Mouse (Mus musculus): ENCODE data around the gene Foxp1.

Foxp1 gene

GRCm38 (mm10) chr6:99248396-99248795, 274.1 kb downstream of the Foxp1 start:
- DNase-seq, result no peak

DNA sequence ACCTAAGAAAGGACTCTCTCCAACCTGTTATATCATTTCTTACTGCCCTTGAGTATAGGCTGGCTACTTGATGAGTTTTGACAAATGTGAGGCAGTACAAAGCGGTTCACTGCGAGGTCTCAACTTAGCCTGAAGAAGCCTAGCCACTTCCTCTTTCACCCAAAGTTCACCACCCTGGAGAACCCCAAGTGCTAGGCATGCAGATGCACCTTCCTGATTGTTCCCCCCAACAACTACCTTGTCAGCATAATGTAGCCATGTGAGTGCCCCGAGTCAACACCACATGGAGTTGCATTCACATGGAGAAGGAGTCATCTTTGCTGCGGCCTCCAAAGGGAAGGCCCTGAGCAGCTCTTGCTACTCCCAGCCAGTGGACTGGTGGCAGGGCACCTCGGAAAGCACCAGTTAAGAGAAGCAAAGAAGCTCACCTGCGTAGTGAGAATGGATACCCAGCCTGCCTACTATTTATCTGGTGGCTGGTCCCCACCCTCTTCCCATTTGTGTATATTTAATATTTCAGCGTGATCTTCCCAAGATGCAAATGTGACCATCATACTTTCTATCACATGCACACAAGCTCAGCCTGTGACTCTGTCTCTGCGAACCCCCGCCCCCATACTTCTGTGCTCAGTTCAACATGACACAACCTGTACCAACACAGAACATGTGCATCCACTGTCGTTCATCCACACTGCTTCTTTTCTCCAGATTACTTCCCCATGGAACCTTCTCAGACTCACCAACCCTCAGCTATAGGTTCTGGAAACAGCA, 280.7 kb downstream of the Foxp1 start:
- no peak for DNase-seq

- no peak for DNase-seq
These were observed 281.8 kb downstream of the Foxp1 start for GRCm38 (mm10) chr6:99240764-99241163.

GRCm38 (mm10) chr6:99235588-99235987, 286.9 kb downstream of the Foxp1 start:
- DNase-seq, result no peak

DNA sequence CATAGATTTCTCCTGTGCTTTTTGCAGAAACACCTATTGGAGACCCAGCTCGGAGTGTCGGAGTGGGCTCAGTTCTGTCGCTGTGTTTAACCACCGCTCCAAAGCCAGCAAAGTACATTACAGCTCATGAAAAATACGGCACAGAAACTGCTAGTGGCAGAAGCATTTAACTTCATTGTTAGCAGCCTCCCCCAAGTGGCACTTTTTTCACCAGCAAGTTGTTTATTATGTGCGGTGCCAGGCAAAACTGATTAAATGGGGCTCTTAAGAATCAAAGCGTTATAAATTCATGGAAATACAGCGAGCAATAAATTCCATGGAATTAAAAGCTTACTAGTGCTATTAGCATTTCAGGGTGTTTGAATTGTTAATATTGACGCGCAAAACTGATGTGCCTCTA, 289.1 kb downstream of the Foxp1 start:
- no peak for DNase-seq

GRCm38 (mm10) chr6:99228336-99228870, 294.1 kb downstream of the Foxp1 start:
- no peak for DNase-seq

- no peak for DNase-seq
These were observed 301.4 kb downstream of the Foxp1 start for GRCm38 (mm10) chr6:99221147-99221546.

DNA sequence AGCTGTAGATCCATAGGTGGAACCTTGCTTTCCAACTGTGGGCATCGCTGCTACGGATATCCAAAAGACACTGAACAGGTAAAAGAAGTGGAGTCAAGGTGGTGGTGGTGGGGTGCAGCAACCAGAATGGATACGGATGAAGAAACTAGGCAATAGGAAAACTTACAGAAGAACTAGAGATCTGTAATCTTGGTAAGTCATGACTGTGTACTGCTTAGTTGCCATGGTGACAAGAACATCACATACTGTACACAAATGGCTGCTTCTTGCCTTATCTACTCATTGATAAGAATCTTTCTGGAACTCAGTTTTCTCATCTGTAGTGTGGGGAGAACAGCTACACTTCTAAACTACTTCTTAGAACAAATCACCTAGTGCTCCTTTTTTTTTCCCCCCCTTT, 302.0 kb downstream of the Foxp1 start:
- no peak for DNase-seq

DNA sequence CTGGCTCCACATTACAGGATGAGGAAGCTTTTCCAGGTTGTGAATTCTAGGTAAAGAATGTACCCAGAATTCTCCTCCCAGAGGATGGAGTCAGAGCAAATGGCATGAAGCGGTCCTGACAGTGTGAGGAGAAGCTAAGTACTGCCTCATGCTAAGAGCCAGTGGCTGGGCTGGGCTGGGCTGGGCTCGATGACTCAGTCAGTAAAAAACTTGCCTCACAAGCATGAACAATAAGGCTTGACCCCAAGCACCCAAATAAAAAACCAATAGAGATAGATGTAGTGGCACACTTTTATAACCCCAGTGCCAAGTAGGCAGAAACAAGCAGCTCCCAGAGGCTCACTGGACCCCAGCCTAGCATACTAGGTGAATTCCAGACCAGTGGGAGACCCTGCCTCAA, 304.7 kb downstream of the Foxp1 start:
- DNase-seq, result no peak

GRCm38 (mm10) chr6:99217155-99217554, 305.4 kb downstream of the Foxp1 start:
- no peak for DNase-seq

DNA sequence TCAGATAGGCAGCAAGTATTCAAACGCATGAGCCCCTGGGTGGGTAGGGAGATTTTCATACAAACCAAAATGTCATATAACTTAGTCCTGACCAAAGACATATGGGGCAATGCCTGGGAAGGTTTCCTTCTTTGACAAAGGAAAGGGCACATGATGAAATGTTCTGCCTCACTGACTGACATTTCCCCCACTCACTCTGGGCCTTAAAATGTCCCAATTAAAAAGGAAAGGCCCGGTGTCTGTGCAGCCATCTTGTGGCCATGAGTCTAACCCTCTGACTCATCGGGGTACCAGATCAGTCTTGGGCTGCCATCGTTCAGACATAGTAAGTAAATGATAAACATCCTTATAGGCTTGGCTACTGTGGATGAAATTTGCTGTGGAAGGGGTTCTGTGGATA, 310.1 kb downstream of the Foxp1 start:
- DNase-seq, result no peak

DNA sequence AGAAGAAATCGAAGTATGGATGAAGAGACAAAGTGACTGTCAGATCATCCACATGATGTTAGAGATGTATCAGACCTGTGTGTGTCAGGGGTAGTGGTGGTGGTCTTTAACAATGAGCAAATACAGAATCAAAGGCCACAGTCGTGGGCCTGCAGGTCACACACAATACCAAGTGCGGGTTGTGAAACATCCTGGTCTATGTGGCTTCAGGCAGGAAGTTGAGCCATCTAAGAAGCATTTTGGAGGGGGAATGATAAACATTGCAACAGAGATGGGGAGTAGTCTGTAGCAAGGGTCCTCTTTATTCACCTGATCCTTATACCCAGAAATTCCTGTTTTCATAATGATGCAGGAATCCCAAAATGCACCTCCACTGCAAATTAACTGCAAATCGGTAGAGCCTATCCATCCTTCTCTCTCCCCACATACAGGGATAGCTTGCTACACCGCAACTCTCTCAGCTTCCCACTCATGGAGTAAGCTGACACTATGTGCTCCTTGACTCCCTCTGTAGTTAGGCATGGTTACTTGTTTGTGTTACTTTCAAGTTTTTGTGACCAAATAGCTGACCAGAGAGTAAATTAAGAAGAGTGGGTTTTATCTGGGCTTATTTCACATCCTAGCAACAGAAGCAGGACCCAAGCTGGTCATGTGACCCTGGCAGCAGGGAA, 310.7 kb downstream of the Foxp1 start:
- no peak for DNase-seq

DNA sequence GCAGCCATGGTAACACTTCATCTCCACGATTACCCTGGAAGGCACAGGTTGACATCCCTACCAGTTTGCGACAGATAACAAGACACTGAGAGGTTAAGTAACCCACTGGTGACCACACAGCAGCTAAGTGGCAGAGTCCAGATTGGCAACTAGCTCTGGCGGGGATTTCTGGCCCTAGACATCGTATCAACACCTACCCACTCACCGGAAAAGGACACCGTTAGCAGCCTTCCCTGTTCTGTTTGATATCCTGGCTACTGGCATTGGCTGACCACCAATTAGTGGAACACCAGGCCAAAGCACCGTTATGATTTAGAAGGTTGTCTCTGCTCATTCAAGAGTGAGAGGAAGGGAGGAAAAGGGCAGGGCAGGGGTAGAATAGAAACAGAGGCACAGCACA, 312.4 kb downstream of the Foxp1 start:
- no peak for DNase-seq

DNA sequence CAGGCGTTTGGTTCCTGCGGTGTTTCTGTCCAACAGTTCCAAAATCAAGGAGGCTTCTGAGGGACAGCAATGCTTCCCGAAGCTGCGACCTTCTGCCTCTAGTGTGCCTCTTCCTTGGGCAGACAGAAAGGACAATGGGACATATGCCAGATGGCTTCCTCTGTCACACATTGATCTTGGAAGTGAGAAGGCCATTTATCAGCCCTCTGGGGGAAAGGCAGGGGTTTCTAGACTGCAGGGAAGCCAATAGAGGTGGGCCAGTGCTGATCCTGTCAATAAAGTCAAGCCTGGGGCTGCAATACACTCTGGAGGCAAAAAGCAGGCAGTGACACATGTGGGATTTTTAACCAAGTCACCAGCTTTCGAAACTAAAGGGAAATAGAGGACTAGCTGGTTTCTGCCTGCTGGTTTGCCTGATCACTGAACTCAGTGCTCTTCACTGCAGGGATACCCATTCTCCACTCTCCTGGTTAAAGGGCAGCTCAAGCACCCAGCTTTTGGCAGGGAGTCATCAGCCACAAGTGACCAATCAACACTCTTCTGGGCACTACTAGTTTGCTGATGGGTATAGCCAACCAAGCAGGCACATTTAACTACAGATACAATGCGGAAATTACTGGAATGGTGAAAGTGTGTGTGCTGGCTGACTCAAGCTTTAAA, 315.2 kb downstream of the Foxp1 start:
- DNase-seq, result no peak

- no peak for DNase-seq
These were observed 316.1 kb downstream of the Foxp1 start for GRCm38 (mm10) chr6:99206437-99206870.

- no peak for DNase-seq
These were observed 316.7 kb downstream of the Foxp1 start for GRCm38 (mm10) chr6:99205587-99206436.

GRCm38 (mm10) chr6:99204780-99205586, 317.5 kb downstream of the Foxp1 start:
- no peak for DNase-seq

DNA sequence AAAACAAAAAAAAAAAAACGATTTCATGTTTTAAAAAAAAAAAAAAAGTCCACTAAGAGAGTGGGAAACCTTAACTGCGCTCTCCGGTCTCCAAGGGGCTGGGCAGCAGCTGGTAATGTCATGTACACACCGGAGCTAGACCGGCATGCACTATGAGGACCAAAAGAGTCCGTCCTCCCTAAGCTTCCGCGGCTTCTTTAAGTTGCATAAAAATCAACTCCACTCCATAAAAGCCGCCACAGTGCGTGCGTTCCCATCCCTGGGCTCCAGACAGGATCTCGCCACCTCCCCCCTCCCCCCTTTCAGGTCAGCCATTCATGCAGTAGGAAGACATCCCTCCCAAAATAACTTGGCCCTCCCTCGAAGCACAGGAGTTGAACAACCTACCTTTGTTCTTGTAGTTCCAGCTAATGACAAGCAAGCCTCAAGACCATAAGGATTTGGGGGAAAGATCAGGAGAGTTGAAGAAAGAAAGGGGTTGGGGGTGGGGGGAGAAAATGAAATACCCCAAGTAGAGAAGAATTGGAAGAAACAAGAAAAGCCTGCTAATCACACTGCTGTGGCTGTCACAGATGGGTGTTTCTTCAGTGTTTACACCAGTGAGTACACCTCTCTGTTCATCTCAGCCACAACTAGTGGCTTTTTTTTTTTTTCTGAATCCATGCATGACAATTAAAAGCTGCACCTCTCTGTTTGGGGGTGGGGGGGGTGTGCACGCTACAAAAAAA, 318.3 kb downstream of the Foxp1 start:
- no peak for DNase-seq

- DNase-seq, result no peak
These were observed 319.3 kb downstream of the Foxp1 start for GRCm38 (mm10) chr6:99203231-99203630.

- DNase-seq, result no peak
These were observed 319.7 kb downstream of the Foxp1 start for GRCm38 (mm10) chr6:99202781-99203180.

DNA sequence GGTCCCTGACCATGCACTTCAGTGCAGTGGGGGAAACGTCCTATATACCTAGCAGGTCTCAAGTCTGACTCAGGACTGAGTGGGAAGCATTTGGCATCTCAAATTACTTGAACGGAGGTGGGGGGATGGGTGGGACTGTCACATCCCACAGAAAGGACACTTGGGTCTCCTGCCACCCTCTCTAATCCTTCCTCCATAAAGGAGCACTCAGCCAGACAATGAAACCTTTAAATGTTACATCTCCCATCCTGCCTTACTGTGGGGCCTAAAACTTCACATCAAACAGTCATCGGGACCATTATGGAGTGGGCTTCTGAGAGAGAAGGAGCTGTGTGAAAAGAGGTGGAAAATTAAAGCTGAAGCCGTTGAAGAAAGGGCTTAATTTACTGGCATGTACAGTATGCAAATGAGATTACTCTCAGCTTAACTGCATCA, 321.2 kb downstream of the Foxp1 start:
- DNase-seq, result no peak

Data from cerebellum, adult 8-10 months (tissue).